Mouse (Mus musculus): ENCODE results near the gene Mgme1. TPM values are rescaled to one million over a fixed set of nuclear protein-coding genes. Genes with fewer than 3 reads are reported as not detected.

Gene Mgme1
- total and polyA plus RNA-seq, 3 experiments: 10.6 to 21.9 (median 19.7) TPM

GRCm38 (mm10) chr2:144279742-144280141, 9.3 kb downstream of the Mgme1 start:
- TF ChIP-seq BHLHE40 (IDR thresholded peaks at IDR 0.05; ENCODE audit: low read depth, low read length) (no peak), SIN3A (IDR thresholded peaks at IDR 0.05; ENCODE audit: low read length) (no peak), ELF1 (IDR thresholded peaks at IDR 0.05; ENCODE audit: low read depth, low read length) (no peak), ZC3H11A (IDR thresholded peaks at IDR 0.05; ENCODE audit: low read depth, low read length) (no peak), CTCF (conservative IDR thresholded peaks at IDR 0.05 in 1 of 2, IDR thresholded peaks at IDR 0.05 in 1 of 2; ENCODE audit: low read depth in 2 of 2, low read length in 2 of 2) (no peak), SMC3 (IDR thresholded peaks at IDR 0.05; ENCODE audit: low read depth, low read length) (no peak)
- no peak overlapping the region for H3K4me2 ChIP-seq (ENCODE audit: insufficient read depth, low read depth, poor library complexity, severe bottlenecking)
- H3K79me2 ChIP-seq (replicated peaks; ENCODE audit: control insufficient read depth, extremely low read depth, insufficient read depth, poor library complexity, severe bottlenecking): peaks cover 3% of the 10 kb centered on the region; the same call in 1 of the 2 replicates
- dilution Hi-C loops (cut with MboI; ENCODE audit: extremely low pct_ligation_motif_present, extremely low pct_unique_long_range_greater_than_20kb, low sequenced_read_pairs) (no loop called here), in situ Hi-C loops (cut with MboI; ENCODE audit: low pct_ligation_motif_present, low pct_unique_long_range_greater_than_20kb, low sequenced_read_pairs) (no loop called here)
- H3K27ac ChIP-seq (ENCODE audit: insufficient read depth, low read depth): no peak overlapping the region
- DNase-seq (ENCODE audit: extremely low read depth): no peak
- no peak overlapping the region for H3K4me3 ChIP-seq (replicated peaks in 1 of 3; ENCODE audit: low read depth in 2 of 3, low read length in 2 of 3, poor library complexity in 1 of 3)
- no peak overlapping the region for H3K9ac ChIP-seq (ENCODE audit: insufficient read depth, low read depth)
- no peaks in the 10 kb centered on the region for H3K27me3 ChIP-seq (replicated peaks)
- no peaks in the 10 kb centered on the region for H3K9me3 ChIP-seq (replicated peaks; ENCODE audit: low read length)
- peaks cover 4 to 23% of the 10 kb centered on the region in 2 experiments; a peak in 3 of 4 replicates for H3K4me1 ChIP-seq (ENCODE audit: control insufficient read depth in 1 of 2, insufficient read depth in 2 of 2)
- H3K36me3 ChIP-seq (replicated peaks in 1 of 2; ENCODE audit: control insufficient read depth in 1 of 2, insufficient read depth in 1 of 2, low read length in 1 of 2): peaks cover 29 to 55% of the 10 kb centered on the region in 2 experiments

GRCm38 (mm10) chr2:144280568-144280967, 10.1 kb downstream of the Mgme1 start:
- Histone ChIP-seq H3K79me2 (replicated peaks; ENCODE audit: control insufficient read depth, extremely low read depth, insufficient read depth, poor library complexity, severe bottlenecking) (no peaks in the 10 kb centered on the region; the same call in 1 of the 2 replicates), H3K9me3 (replicated peaks; ENCODE audit: low read length) (no peaks in the 10 kb centered on the region), H3K9ac (ENCODE audit: insufficient read depth, low read depth) (no peak overlapping the region), H3K27ac (ENCODE audit: insufficient read depth, low read depth) (no peak overlapping the region), H3K4me2 (ENCODE audit: insufficient read depth, low read depth, poor library complexity, severe bottlenecking) (no peak overlapping the region), H3K27me3 (replicated peaks) (no peaks in the 10 kb centered on the region), H3K4me3 (replicated peaks in 1 of 3; ENCODE audit: low read depth in 2 of 3, low read length in 2 of 3, poor library complexity in 1 of 3) (no peak overlapping the region), H3K4me1 (ENCODE audit: control insufficient read depth in 1 of 2, insufficient read depth in 2 of 2) (peaks cover 4 to 18% of the 10 kb centered on the region in 2 experiments; a peak in 3 of 4 replicates), H3K36me3 (replicated peaks in 1 of 2; ENCODE audit: control insufficient read depth in 1 of 2, insufficient read depth in 1 of 2, low read length in 1 of 2) (peaks cover 29 to 48% of the 10 kb centered on the region in 2 experiments)
- no peak for DNase-seq (ENCODE audit: extremely low read depth)
- TF ChIP-seq GABPA (IDR thresholded peaks at IDR 0.05; ENCODE audit: insufficient replicate concordance, low read depth, low read length) (no peak), IRF4 (IDR thresholded peaks at IDR 0.05; ENCODE audit: low read depth, low read length) (no peak), NELFE (IDR thresholded peaks at IDR 0.05; ENCODE audit: low read depth, low read length) (no peak), PAX5 (IDR thresholded peaks at IDR 0.05; ENCODE audit: low read length) (no peak), POLR2AphosphoS2 (IDR thresholded peaks at IDR 0.05; ENCODE audit: low read depth, low read length) (no peak), USF2 (conservative IDR thresholded peaks at IDR 0.05; ENCODE audit: low read depth, low read length) (no peak), MYC (IDR thresholded peaks at IDR 0.05; ENCODE audit: low read depth, low read length) (no peak), ETS1 (conservative IDR thresholded peaks at IDR 0.05; ENCODE audit: low read depth, low read length) (no peak), MAZ (IDR thresholded peaks at IDR 0.05; ENCODE audit: low read depth, low read length) (no peak)
- dilution Hi-C loops (cut with MboI; ENCODE audit: extremely low pct_ligation_motif_present, extremely low pct_unique_long_range_greater_than_20kb, low sequenced_read_pairs) (no loop called here), in situ Hi-C loops (cut with MboI; ENCODE audit: low pct_ligation_motif_present, low pct_unique_long_range_greater_than_20kb, low sequenced_read_pairs) (no loop called here)
